Mouse (Mus musculus) small intestine, adult 2 months (tissue): ENCODE results near the gene Flrt3. TPM values are rescaled to one million over a fixed set of nuclear protein-coding genes. Genes with fewer than 3 reads are reported as not detected.
A peak's percentile ranks its signal among the peaks of the same experiment; 100 is the strongest.

ENCODE experiments used
- H3K27ac ChIP-seq: fragments of 200-500 bp; 2 replicates; pipeline ENCODE4 v1.5.1; 2012; ENCODE audit warnings: low read depth, low read length, control low read depth, inconsistent platforms; ENCODE audit not compliant: insufficient read depth
- H3K27me3 ChIP-seq: fragments of 200-500 bp; 2 replicates; pipeline ENCODE4 v1.6.1; 2012; ENCODE audit warnings: mild to moderate bottlenecking, moderate library complexity, low read length, inconsistent platforms; ENCODE audit not compliant: control insufficient read depth, insufficient read depth
- H3K36me3 ChIP-seq: fragments of 200-500 bp; 2 replicates; pipeline ENCODE4 v1.6.1; 2012; ENCODE audit warnings: mild to moderate bottlenecking, low read length, control low read depth, inconsistent platforms; ENCODE audit not compliant: control insufficient read depth, insufficient read depth
- H3K4me1 ChIP-seq: fragments of 200-500 bp; 2 replicates; pipeline ENCODE4 v1.6.1; 2012; ENCODE audit warnings: low read length, inconsistent platforms, mixed read lengths; ENCODE audit not compliant: control insufficient read depth, insufficient read depth, insufficient read length
- H3K4me3 ChIP-seq: fragments of 200-500 bp; 2 replicates; pipeline ENCODE4 v1.5.1; 2012; ENCODE audit warnings: low read depth, mild to moderate bottlenecking, control low read depth, inconsistent platforms, low read length, moderate library complexity
- CTCF ChIP-seq: fragments of 200-500 bp; IDR thresholded peaks from 2 replicates; pipeline ENCODE4 v1.5.1; 2012; ENCODE audit warnings: low read depth, mild to moderate bottlenecking, control low read depth, inconsistent platforms, low read length, moderate library complexity, mixed read lengths; ENCODE audit not compliant: insufficient replicate concordance, insufficient read length; ENCODE audit errors: extremely low read depth
- POLR2A ChIP-seq: fragments of 200-500 bp; IDR thresholded peaks from 2 replicates; pipeline ENCODE4 v1.6.1; 2012; ENCODE audit warnings: low read depth, mild to moderate bottlenecking, control low read depth, inconsistent platforms, low read length, moderate library complexity
- WGBS: fragments of 180-500 bp; shearing (Covaris S2); methylation state at CpG from one replicate; pipeline ENCODE4 v1.1.7; 2018; 5-methylcytosine and 5-hydroxymethylcytosine counted together
- polyA plus RNA-seq: library from polyadenylated mRNA; depleted of rRNA; stranded (reverse); fragments of >200 nt; gene quantifications from 2 replicates; pipeline ENCODE4 v1.2.3, GENCODE M21; 2012; rRNA removed

The Flrt3 gene
- 0.83 and 2.0 TPM in 2 replicates for polyA plus RNA-seq

GRCm38 (mm10) chr2:140670963-140671702 is at the start of gene Flrt3:
TSS of gene Flrt3 (minus strand) at chr2:140671469.
- 0 out of 2 replicates have a peak, but pooled peaks cover 2% of the 10 kb centered on the region for H3K36me3 ChIP-seq
- peak within 1 kb of the TSS; percentile 62 for H3K27ac ChIP-seq
- 1% methylated on average over 26 of the region's 26 CpGs for WGBS
- no peaks in the 10 kb centered on the region for H3K27me3 ChIP-seq
- TF ChIP-seq CTCF (peak; percentile 70; the same call in 1 of the 2 replicates), POLR2A (peak; percentile 91)
- H3K4me3 ChIP-seq = peak within 1 kb of the TSS; percentile 78
- peaks cover 2% of the 10 kb centered on the region; the same call in 1 of the 2 replicates for H3K4me1 ChIP-seq

DNA sequence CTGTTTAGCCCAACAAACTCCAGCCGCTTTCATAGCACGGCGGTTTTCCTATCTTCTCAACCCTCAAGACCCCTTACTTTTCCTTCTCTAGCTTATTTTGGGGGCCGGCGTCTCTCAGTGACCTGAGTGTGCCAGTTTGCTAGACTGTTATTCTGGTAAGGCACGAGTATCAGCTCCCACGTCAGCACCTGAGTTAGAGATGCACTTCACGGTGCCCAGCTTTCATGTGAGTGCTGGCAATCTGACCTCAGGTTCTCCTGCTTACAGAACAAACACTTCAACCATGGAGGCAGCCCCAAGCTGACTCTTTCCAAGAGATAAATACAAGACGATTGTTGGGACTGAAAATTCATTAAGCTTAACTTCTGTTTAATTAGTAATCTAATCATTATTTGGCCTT is 46.1 kb upstream of the Flrt3 start:
- H3K36me3 ChIP-seq = no peaks in the 10 kb centered on the region
- H3K27ac ChIP-seq = no peak overlapping the region
- H3K27me3 ChIP-seq = no peaks in the 10 kb centered on the region
- H3K4me3 ChIP-seq = no peak overlapping the region
- no peak for TF ChIP-seq CTCF
- TF ChIP-seq POLR2A = no peak
- WGBS = 74% methylated on average over 9 of the region's 9 CpGs
- H3K4me1 ChIP-seq = no peaks in the 10 kb centered on the region; the same call in 1 of the 2 replicates

DNA sequence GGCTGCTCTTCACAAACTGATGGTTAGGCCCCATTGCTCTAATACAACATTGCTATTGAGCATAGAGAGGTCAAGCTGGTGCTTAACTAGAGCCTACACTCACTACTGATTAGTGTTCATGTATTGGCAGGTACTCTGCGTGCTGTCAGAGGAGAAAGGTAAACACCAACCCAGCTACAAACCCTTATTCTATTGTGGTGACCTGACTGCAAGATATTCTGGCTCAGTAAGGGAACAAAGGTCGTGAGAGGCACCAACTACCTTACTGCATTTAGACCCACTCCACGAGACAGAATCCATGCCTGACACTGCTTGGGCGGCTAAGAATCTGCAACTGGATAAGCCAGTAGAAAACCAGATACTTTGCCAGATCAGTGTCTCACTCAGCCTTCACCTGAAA is 44.6 kb upstream of the Flrt3 start:
- no peaks in the 10 kb centered on the region for H3K36me3 ChIP-seq
- H3K4me1 ChIP-seq = no peaks in the 10 kb centered on the region; the same call in 1 of the 2 replicates
- no peak overlapping the region for H3K27ac ChIP-seq
- TF ChIP-seq CTCF = no peak
- TF ChIP-seq POLR2A = no peak
- 42% methylated on average over 4 of the region's 4 CpGs for WGBS
- H3K27me3 ChIP-seq = no peaks in the 10 kb centered on the region
- H3K4me3 ChIP-seq = no peak overlapping the region

DNA sequence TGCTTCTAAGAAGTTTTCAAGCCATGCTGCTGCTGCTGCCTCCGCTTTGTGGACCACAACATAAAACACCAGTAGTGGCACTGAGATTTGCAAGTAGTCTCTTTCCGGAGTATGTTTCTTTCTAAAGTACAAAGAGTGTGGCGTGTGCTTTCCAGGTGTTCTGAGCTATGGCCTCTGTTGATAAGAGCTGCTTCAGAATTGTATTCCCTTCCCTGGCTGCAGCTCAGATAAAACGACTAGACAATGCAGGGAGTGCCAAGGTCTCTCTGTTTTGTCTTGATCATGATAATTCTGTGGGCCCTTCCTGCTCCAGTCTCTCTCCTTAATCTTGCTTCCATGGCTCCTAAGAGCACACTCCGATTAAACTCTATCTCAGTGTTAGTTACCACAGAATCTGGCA is 36.3 kb upstream of the Flrt3 start:
- H3K4me1 ChIP-seq = peaks cover 2% of the 10 kb centered on the region; the same call in 1 of the 2 replicates
- no peaks in the 10 kb centered on the region for H3K27me3 ChIP-seq
- WGBS = 34% methylated on average over 5 of the region's 5 CpGs
- TF ChIP-seq CTCF = no peak
- TF ChIP-seq POLR2A = no peak
- H3K27ac ChIP-seq = no peak overlapping the region
- H3K4me3 ChIP-seq = no peak overlapping the region
- H3K36me3 ChIP-seq = no peaks in the 10 kb centered on the region

DNA sequence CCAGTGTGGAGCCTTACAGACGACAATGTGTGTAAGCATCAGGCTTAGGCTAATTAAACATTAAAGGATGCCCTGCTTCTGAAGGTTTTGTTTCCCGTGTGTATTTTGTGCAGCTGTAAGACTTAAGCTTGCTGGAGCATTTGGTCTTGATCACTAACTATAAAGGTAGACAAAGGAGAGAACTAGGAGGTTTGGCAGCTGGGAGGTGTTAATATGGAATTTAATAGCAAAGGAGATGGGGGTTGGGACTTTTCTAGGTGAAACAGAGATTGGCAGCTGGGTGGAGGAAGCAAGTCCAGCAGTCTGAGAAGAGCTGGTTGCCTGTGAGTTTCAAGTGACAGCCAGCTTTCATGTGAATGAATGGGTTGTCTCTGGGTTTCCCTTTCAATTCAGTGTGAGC is 34.0 kb upstream of the Flrt3 start:
- WGBS = 59% methylated on average over 2 of the region's 2 CpGs
- Histone ChIP-seq H3K36me3 (no peaks in the 10 kb centered on the region), H3K4me1 (peaks cover 2% of the 10 kb centered on the region; the same call in 1 of the 2 replicates), H3K27ac (no peak overlapping the region), H3K4me3 (no peak overlapping the region), H3K27me3 (no peaks in the 10 kb centered on the region)
- TF ChIP-seq CTCF (no peak), POLR2A (no peak)

DNA sequence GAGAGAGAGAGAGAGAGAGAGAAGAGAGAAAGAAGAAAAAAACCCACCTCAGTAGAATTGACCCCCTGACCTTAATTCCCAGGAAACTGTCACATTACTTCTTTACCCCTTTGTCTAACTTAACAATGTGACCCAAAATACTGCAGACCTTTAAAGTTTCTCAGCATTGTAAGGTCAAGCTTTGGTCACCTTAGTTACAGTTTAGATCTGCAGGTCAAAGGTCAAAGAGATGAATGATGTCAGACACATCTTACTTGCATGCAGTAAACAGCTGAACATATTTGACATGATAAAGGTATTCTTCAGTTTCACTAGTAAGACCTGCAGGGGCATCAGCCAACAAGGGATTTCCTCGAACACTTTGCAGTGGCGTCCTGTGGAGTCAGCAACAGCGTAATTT is 32.9 kb upstream of the Flrt3 start:
- Histone ChIP-seq H3K27ac (no peak overlapping the region), H3K4me1 (peaks cover 2% of the 10 kb centered on the region; the same call in 1 of the 2 replicates), H3K4me3 (no peak overlapping the region), H3K36me3 (no peaks in the 10 kb centered on the region), H3K27me3 (no peaks in the 10 kb centered on the region)
- TF ChIP-seq POLR2A (no peak), CTCF (no peak)
- WGBS = 73% methylated on average over 3 of the region's 3 CpGs

DNA sequence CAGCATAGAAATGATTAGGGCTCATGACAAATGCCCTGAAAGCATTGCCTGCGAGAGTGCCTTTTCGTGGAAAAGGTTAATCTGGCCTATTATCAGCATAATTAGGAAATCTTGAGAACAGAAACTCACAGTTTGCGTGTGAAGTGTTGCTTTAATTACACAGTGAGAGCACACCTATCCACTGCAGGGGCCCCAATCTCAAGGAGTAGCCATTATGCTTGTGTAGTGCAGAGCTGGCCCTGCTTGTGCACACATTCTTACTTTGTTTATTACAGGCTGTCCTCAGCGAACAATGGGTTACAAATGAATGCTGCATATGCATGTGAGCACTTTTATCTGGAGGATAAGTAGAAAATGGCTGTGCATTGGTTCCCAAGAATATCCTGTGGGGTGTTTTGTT is 32.1 kb upstream of the Flrt3 start:
- H3K27me3 ChIP-seq = no peaks in the 10 kb centered on the region
- H3K4me3 ChIP-seq = no peak overlapping the region
- TF ChIP-seq CTCF = no peak
- no peak for TF ChIP-seq POLR2A
- WGBS = 75% methylated on average over 4 of the region's 4 CpGs
- H3K4me1 ChIP-seq = peaks cover 2% of the 10 kb centered on the region; the same call in 1 of the 2 replicates
- no peaks in the 10 kb centered on the region for H3K36me3 ChIP-seq
- H3K27ac ChIP-seq = no peak overlapping the region
